Mouse (Mus musculus) testis, adult 2 months (tissue): ENCODE data around the gene Vamp3. TPM values are rescaled to one million over a fixed set of nuclear protein-coding genes. Genes with fewer than 3 reads are reported as not detected.

Experiments used
- H3K27ac ChIP-seq: fragments of 200-500 bp; 2 replicates; pipeline ENCODE4 v1.5.1; 2012; ENCODE audit warnings: low read depth, low read length; ENCODE audit not compliant: control insufficient read depth, insufficient read depth
- H3K27me3 ChIP-seq: fragments of 200-500 bp; 2 replicates; pipeline ENCODE4 v1.6.1; 2012; ENCODE audit warnings: mild to moderate bottlenecking, low read length, moderate library complexity; ENCODE audit not compliant: control insufficient read depth, insufficient read depth
- H3K36me3 ChIP-seq: fragments of 200-500 bp; 2 replicates; pipeline ENCODE4 v1.6.1; 2012; ENCODE audit warnings: mild to moderate bottlenecking, low read length; ENCODE audit not compliant: control insufficient read depth, insufficient read depth
- H3K4me1 ChIP-seq: fragments of 200-500 bp; 2 replicates; pipeline ENCODE4 v1.6.1; 2012; ENCODE audit warnings: low read length; ENCODE audit not compliant: control insufficient read depth, insufficient read depth
- H3K4me3 ChIP-seq: fragments of 200-500 bp; 2 replicates; pipeline ENCODE4 v1.5.1; 2012; ENCODE audit warnings: low read depth, mild to moderate bottlenecking, low read length, moderate library complexity, mixed read lengths; ENCODE audit not compliant: control insufficient read depth
- CTCF ChIP-seq: fragments of 200-500 bp; IDR thresholded peaks from 2 replicates; pipeline ENCODE4 v1.5.1; 2012; ENCODE audit warnings: low read depth, mild to moderate bottlenecking, inconsistent platforms, low read length, moderate library complexity; ENCODE audit not compliant: control insufficient read depth, insufficient read depth, insufficient replicate concordance
- POLR2A ChIP-seq: fragments of 200-500 bp; IDR thresholded peaks from 2 replicates; pipeline ENCODE4 v1.6.1; 2012; ENCODE audit warnings: low read depth, mild to moderate bottlenecking, inconsistent platforms, low read length, moderate library complexity; ENCODE audit not compliant: control insufficient read depth
- polyA plus RNA-seq: library from polyadenylated mRNA; depleted of rRNA; stranded (reverse); fragments of >200 nt; gene quantifications from 2 replicates; pipeline ENCODE4 v1.2.3, GENCODE M21; 2012

Vamp3 gene
- polyA plus RNA-seq, 1 experiment: 47.1 TPM

DNA sequence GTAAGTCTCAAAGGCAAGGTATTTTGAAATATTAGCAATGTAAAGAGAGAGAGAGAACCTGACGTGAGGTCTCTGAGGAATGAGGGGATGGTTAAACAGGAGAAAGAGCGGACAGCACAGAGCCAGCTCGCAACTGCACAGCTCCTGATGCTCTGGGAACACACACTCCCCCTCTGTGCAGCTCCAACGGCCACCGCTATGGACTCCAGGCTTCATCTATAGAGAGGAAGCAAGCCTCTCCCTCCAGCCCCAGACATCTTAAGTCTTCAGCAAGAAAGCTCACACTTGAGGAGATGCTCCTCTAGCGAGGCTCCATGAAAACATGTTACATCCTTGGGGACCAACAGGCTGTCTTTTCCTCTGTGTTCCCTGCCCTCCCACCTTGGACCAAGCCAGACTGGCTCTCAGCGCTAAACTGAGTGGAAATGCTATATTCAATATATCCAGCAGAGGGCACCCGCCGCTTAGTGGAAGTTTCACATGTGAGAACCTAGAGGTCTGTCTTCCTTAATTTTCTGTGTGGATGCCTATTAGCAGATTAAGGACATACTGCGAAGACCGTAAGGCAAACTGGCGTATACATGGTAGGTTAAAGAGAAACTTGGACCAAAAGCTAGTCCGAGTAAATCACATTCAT is 15.5 kb upstream of the Vamp3 start:
- Histone ChIP-seq H3K36me3 (no peaks in the 10 kb centered on the region), H3K4me1 (no peaks in the 10 kb centered on the region), H3K4me3 (no peak overlapping the region), H3K27me3 (no peaks in the 10 kb centered on the region), H3K27ac (no peak overlapping the region)
- TF ChIP-seq POLR2A (no peak), CTCF (peak; percentile 30; the same call in 1 of the 2 replicates)

- Histone ChIP-seq H3K4me1 (no peaks in the 10 kb centered on the region), H3K36me3 (no peaks in the 10 kb centered on the region), H3K27ac (no peak overlapping the region), H3K27me3 (no peaks in the 10 kb centered on the region), H3K4me3 (no peak overlapping the region)
- no peak for TF ChIP-seq CTCF
- no peak for TF ChIP-seq POLR2A
Observed at GRCm38 (mm10) chr4:151070962-151071361, 13.2 kb upstream of the Vamp3 start.

- H3K27me3 ChIP-seq: no peaks in the 10 kb centered on the region
- TF ChIP-seq POLR2A (no peak), CTCF (no peak)
- H3K4me3 ChIP-seq: no peak overlapping the region
- no peaks in the 10 kb centered on the region for H3K36me3 ChIP-seq
- H3K4me1 ChIP-seq: no peaks in the 10 kb centered on the region
- H3K27ac ChIP-seq: no peak overlapping the region
Observed at GRCm38 (mm10) chr4:151068751-151069150, 11.0 kb upstream of the Vamp3 start.

DNA sequence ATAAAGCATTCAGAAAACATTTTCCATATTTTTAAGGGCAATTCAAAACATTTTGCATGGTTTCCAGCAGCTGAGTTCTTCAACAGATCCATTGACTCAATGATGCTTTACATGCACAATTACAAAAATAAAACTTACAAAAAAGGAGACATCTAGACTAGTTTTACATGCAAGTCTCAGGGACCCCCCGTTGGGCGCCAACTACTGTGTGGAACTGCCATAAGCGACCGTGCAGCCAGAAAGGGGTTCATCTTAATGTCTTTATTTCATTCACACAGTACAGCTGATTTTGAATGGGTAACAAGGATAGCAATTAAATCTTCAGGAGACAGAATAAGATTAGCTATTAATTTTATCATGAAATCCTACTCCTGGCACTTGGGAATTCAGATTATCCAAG is 1.8 kb upstream of the Vamp3 start:
- no peak overlapping the region for H3K27ac ChIP-seq
- TF ChIP-seq CTCF (no peak), POLR2A (no peak)
- H3K4me3 ChIP-seq: no peak overlapping the region
- H3K27me3 ChIP-seq: no peaks in the 10 kb centered on the region
- peaks cover 2% of the 10 kb centered on the region; the same call in 1 of the 2 replicates for H3K4me1 ChIP-seq
- no peaks in the 10 kb centered on the region for H3K36me3 ChIP-seq

- no peak for TF ChIP-seq CTCF
- TF ChIP-seq POLR2A: no peak
- Histone ChIP-seq H3K27me3 (no peaks in the 10 kb centered on the region), H3K36me3 (peaks cover 1% of the 10 kb centered on the region; the same call in 1 of the 2 replicates), H3K27ac (peak overlapping the region; percentile 77; the same call in 1 of the 2 replicates), H3K4me1 (peaks cover 2% of the 10 kb centered on the region; the same call in 1 of the 2 replicates), H3K4me3 (peak overlapping the region; percentile 89; the same call in 1 of the 2 replicates)
Observed at GRCm38 (mm10) chr4:151058634-151059033, 871 bp upstream of the Vamp3 start.

- Histone ChIP-seq H3K36me3 (peaks cover 4% of the 10 kb centered on the region; the same call in 1 of the 2 replicates), H3K4me1 (no peaks in the 10 kb centered on the region)
Observed at GRCm38 (mm10) chr4:151051162-151051561, 6.6 kb downstream of the Vamp3 start.

GRCm38 (mm10) chr4:151046524-151046923 is 11.2 kb downstream of the Vamp3 start:
- Histone ChIP-seq H3K27me3 (no peaks in the 10 kb centered on the region), H3K27ac (no peak overlapping the region), H3K36me3 (peaks cover 1% of the 10 kb centered on the region; the same call in 1 of the 2 replicates), H3K4me1 (peaks cover 10% of the 10 kb centered on the region), H3K4me3 (no peak overlapping the region)
- TF ChIP-seq CTCF: no peak
- TF ChIP-seq POLR2A: no peak

More at GRCm38 (mm10) chr4:151051162-151051561, 6.6 kb downstream of the Vamp3 start:
- TF ChIP-seq POLR2A: no peak
- TF ChIP-seq CTCF: no peak
- H3K27me3 ChIP-seq: no peaks in the 10 kb centered on the region
- H3K27ac ChIP-seq: no peak overlapping the region
- H3K4me3 ChIP-seq: no peak overlapping the region

DNA sequence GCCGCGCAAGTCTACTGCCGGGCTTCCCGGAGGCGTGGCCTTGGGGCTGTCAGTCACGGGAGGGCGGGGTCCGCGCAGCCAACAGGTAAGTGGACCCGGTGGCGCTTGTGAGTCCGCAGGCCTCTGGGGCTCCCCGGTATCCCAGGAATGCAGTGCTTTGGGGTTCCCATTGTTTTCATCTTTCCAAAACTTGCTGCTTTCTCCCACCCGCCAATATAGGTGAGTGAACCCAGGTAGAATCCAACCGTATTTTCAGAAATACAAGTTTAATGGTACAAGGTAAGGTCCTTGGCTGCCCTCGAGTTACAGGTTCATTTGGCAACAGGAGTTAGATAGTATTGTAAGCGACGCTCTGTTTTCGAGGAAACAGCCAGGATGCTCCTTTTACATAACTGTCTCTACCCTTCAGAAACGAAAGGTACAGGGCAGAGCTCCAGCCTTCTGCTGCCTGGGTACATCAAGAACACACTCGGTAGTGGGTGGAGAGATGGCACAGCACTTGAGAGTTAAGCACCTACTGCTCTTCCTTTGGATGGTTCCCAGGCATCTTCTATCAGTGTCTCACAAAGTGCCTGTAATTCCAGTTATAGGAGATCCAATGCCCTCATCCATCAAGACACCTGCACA is 12.7 kb downstream of the Vamp3 start:
- Histone ChIP-seq H3K36me3 (peaks cover 1% of the 10 kb centered on the region; the same call in 1 of the 2 replicates), H3K27ac (peak overlapping the region; percentile 77), H3K4me3 (peak overlapping the region; percentile 86), H3K4me1 (peaks cover 10% of the 10 kb centered on the region), H3K27me3 (no peaks in the 10 kb centered on the region)
- TF ChIP-seq CTCF (no peak), POLR2A (no peak)
